9 mouse cellular contexts compared by ENCODE assay signal in the genomic region with DNA sequence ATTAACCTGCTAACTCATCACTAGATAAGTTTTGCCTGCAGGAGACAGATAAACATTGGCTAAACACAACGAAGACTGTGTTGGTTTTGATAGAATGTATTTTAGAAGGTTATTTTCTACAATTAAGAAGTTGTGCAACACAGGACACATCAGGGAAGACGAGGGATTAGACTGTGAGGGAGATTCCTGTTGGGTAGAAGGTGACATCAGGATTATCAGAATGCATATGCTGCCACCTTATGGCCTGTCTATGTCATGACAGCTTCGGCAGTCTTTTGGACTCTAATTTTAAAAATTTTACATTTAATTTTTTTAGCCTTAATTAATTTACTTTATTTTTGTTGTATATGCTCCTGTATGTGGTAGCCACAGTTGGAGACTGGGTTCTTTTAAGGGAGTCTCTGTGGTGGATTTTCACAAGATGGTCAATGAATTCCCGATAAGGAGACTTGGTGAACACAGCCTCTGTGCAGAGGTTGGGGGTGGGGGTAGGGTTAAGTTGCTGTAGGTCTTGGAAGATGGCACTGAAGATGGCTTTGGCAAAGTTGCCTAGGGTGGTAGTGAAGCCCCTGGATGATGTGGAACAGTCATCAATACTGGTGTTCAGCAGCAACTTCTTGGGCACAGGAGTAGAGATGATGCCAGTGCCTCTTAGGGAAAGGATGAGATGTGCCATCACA. TPM values are rescaled to one million over a fixed set of nuclear protein-coding genes. Genes with fewer than 3 reads are reported as not detected.
A peak's percentile ranks its signal among the peaks of the same experiment; 100 is the strongest.
DNase-seq lines count a peak whose midpoint lies in the region; ATAC-seq and TF ChIP-seq lines count a peak whose summit lies in the region.
"Had no signal": no experiment of that assay in that cellular context is flagged by ENCODE, and none has a peak within 500 bp of the region (broad histone marks: within the 10 kb centered on the region; RNA-seq: fewer than 3 reads in every experiment).

No protein-coding gene starts in this region.

- peak; percentile 32 for DNase-seq in limb, embryonic 11.5 days (ENCODE audit: low spot score)
- no peak for DNase-seq in limb, embryonic 10.5 days (ENCODE audit: low spot score)
- DNase-seq in MN1 (ENCODE audit: low spot score) = peak; percentile 35
- peak; percentile 17 for DNase-seq in cerebellum, adult 9-10 months
- DNase-seq in liver, postnatal 0 days = no peak
- peak; percentile 53 for DNase-seq in retina, postnatal 1 day
- no peak for DNase-seq in urinary bladder, postnatal 10 days (ENCODE audit: low spot score)

- no peaks in the 10 kb centered on the region for H3K9me3 ChIP-seq in limb, embryonic 11.5 days (ENCODE audit: control insufficient read depth, low read length)
- no peaks in the 10 kb centered on the region for H3K9me3 ChIP-seq in limb, embryonic 10.5 days (replicated peaks)
- no peaks in the 10 kb centered on the region for H3K9me3 ChIP-seq in liver, postnatal 0 days (ENCODE audit: low read length)

- no peak overlapping the region for H3K9ac ChIP-seq in limb, embryonic 11.5 days (ENCODE audit: low read length)
- H3K9ac ChIP-seq in liver, postnatal 0 days (replicated peaks) = no peak overlapping the region

- H3K4me3 ChIP-seq in limb, embryonic 11.5 days (ENCODE audit: low read depth, low read length) = no peak overlapping the region
- H3K4me3 ChIP-seq in limb, embryonic 10.5 days = no peak overlapping the region
- no peak overlapping the region for H3K4me3 ChIP-seq in liver, postnatal 0 days (ENCODE audit: low read depth, low read length)

- peak; percentile 73 for TF ChIP-seq CTCF in liver, postnatal 0 days (IDR thresholded peaks at IDR 0.05; ENCODE audit: low read depth)

- ATAC-seq in limb, embryonic 11.5 days (ENCODE audit: insufficient number of reproducible peaks, low FRiP score, low TSS enrichment, low read depth) = peak; percentile 35; the same call in 1 of the 2 replicates
- peak; percentile 70 to 87 for ATAC-seq in hematopoietic stem cell, adult 5-6 weeks (replicated peaks in 1 of 2; ENCODE audit: insufficient read depth in 1 of 2, low FRiP score in 2 of 2, low TSS enrichment in 1 of 2, low read depth in 1 of 2, poor library complexity in 2 of 2, severe bottlenecking in 2 of 2)
- no peak for ATAC-seq in liver, postnatal 0 days

- WGBS in limb, embryonic 11.5 days = 26% methylated on average over 4 of the region's 4 CpGs
- whole genome bisulfite sequencing in limb, embryonic 10.5 days = 23% methylated on average over 4 of the region's 4 CpGs
- 16% methylated on average over 4 of the region's 4 CpGs for WGBS in liver, postnatal 0 days (ENCODE audit: insufficient replicate concordance)

- no peaks in the 10 kb centered on the region for H3K36me3 ChIP-seq in limb, embryonic 11.5 days (ENCODE audit: control insufficient read depth, insufficient read depth, low read length)
- H3K36me3 ChIP-seq in limb, embryonic 10.5 days = no peaks in the 10 kb centered on the region
- no peaks in the 10 kb centered on the region for H3K36me3 ChIP-seq in liver, postnatal 0 days (replicated peaks; ENCODE audit: insufficient read depth, low read length)

- no peaks in the 10 kb centered on the region for H3K4me1 ChIP-seq in limb, embryonic 11.5 days (ENCODE audit: control insufficient read depth, insufficient read depth, low read length)
- H3K4me1 ChIP-seq in limb, embryonic 10.5 days = no peaks in the 10 kb centered on the region
- H3K4me1 ChIP-seq in liver, postnatal 0 days (ENCODE audit: insufficient read depth) = no peaks in the 10 kb centered on the region

- no peak overlapping the region for H3K4me2 ChIP-seq in limb, embryonic 11.5 days (ENCODE audit: low read depth, severe bottlenecking)
- H3K4me2 ChIP-seq in liver, postnatal 0 days (ENCODE audit: low read depth, low read length) = no peak overlapping the region

- H3K27me3 ChIP-seq in limb, embryonic 11.5 days (ENCODE audit: control insufficient read depth, insufficient read depth, low read length) = no peaks in the 10 kb centered on the region
- no peaks in the 10 kb centered on the region for H3K27me3 ChIP-seq in limb, embryonic 10.5 days (ENCODE audit: low read depth, poor library complexity, severe bottlenecking)
- no peaks in the 10 kb centered on the region for H3K27me3 ChIP-seq in liver, postnatal 0 days (ENCODE audit: insufficient read depth, low read length)

- H3K27ac ChIP-seq in limb, embryonic 11.5 days (replicated peaks; ENCODE audit: low read depth, low read length) = no peak overlapping the region
- H3K27ac ChIP-seq in limb, embryonic 10.5 days = no peak overlapping the region
- no peak overlapping the region for H3K27ac ChIP-seq in liver, postnatal 0 days (ENCODE audit: low read depth)

- TF ChIP-seq EP300 in liver, postnatal 0 days (IDR thresholded peaks at IDR 0.05; ENCODE audit: low read depth) = no peak

RNA-seq across cellular contexts. Expression of a gene that starts 13.1 kb away (rescaled TPM):
- polyA plus RNA-seq in limb, embryonic 11.5 days (2014; fragmentation: Nextera tagmentation; extraction: Ambion mirVana) = 1.5 and 2.3 TPM in 2 replicates
- polyA plus RNA-seq in limb, embryonic 10.5 days (2016; fragmentation: Nextera tagmentation; extraction: Ambion mirVana) = 0.73 TPM in 1 of 2 replicates, not detected in the other
- 1,063 and 5,883 TPM in 2 replicates for total RNA-seq in hematopoietic stem cell, adult 5-6 weeks (2017)
- polyA plus RNA-seq in liver, postnatal 0 days (2015; fragmentation: Nextera tagmentation; extraction: Ambion mirVana) = 2,494 and 2,662 TPM in 2 replicates

RNA-seq across cellular contexts. Expression of a gene that starts 18.0 kb away (rescaled TPM):
- not detected in 2 replicates for polyA plus RNA-seq in limb, embryonic 11.5 days (2014; fragmentation: Nextera tagmentation; extraction: Ambion mirVana)
- polyA plus RNA-seq in limb, embryonic 10.5 days (2016; fragmentation: Nextera tagmentation; extraction: Ambion mirVana) = not detected in 2 replicates
- total RNA-seq in hematopoietic stem cell, adult 5-6 weeks (2017) = not detected in 2 replicates
- not detected in 2 replicates for polyA plus RNA-seq in liver, postnatal 0 days (2015; fragmentation: Nextera tagmentation; extraction: Ambion mirVana)
- polyA plus RNA-seq: frontal cortex, adult 2 months had no signal

RNA-seq across cellular contexts. Expression of a gene that starts 39.9 kb away (rescaled TPM):
- polyA plus RNA-seq in limb, embryonic 11.5 days (2014; fragmentation: Nextera tagmentation; extraction: Ambion mirVana) = 3.7 TPM in 2 replicates
- polyA plus RNA-seq in limb, embryonic 10.5 days (2016; fragmentation: Nextera tagmentation; extraction: Ambion mirVana) = 1.2 TPM in 1 of 2 replicates, not detected in the other
- 2,013 and 6,407 TPM in 2 replicates for total RNA-seq in hematopoietic stem cell, adult 5-6 weeks (2017)
- 3,883 and 4,059 TPM in 2 replicates for polyA plus RNA-seq in liver, postnatal 0 days (2015; fragmentation: Nextera tagmentation; extraction: Ambion mirVana)

RNA-seq across cellular contexts. Expression of a gene that starts 54.8 kb away (rescaled TPM):
- not detected in 2 replicates for polyA plus RNA-seq in limb, embryonic 11.5 days (2014; fragmentation: Nextera tagmentation; extraction: Ambion mirVana)
- polyA plus RNA-seq in limb, embryonic 10.5 days (2016; fragmentation: Nextera tagmentation; extraction: Ambion mirVana) = not detected in 2 replicates
- not detected in 2 replicates for total RNA-seq in hematopoietic stem cell, adult 5-6 weeks (2017)
- polyA plus RNA-seq in liver, postnatal 0 days (2015; fragmentation: Nextera tagmentation; extraction: Ambion mirVana) = not detected in 2 replicates

Comparison
In these comparisons a context has a peak if more than half of its experiments do, and no peak if none do; other contexts are left out.
1. DNase-seq: peak in limb, embryonic 11.5 days (single experiment), MN1 (single experiment), cerebellum, adult 9-10 months (single experiment) and retina, postnatal 1 day (single experiment); none in limb, embryonic 10.5 days (single experiment), liver, postnatal 0 days (single experiment) and urinary bladder, postnatal 10 days (single experiment).
2. RNA of a gene that starts 13.1 kb away (polyA plus RNA-seq): 2,494 to 2,662 TPM in liver, postnatal 0 days; 1.5 to 2.3 TPM in limb, embryonic 11.5 days and 0.73 TPM in limb, embryonic 10.5 days; every median in the first group is over 100 times any median in the second.
3. RNA of a gene that starts 39.9 kb away (polyA plus RNA-seq): 3,883 to 4,059 TPM in liver, postnatal 0 days; 3.7 TPM in limb, embryonic 11.5 days and 1.2 TPM in limb, embryonic 10.5 days; every median in the first group is over 100 times any median in the second.